Mouse (Mus musculus) heart, postnatal 0 days (tissue): ENCODE data around the gene Baiap2. TPM values are rescaled to one million over a fixed set of nuclear protein-coding genes. Genes with fewer than 3 reads are reported as not detected.

Experiments
- ATAC-seq: fragments of 200-750 bp; cut with Nextera tagmentation; 2 replicates; pipeline ENCODE4 v1.8.0; 2017; ENCODE audit warnings: low read depth, moderate number of reproducible peaks, moderate library complexity; ENCODE audit not compliant: insufficient read depth
- DNase-seq: peaks from one replicate; pipeline ENCODE4 v3.0.0-alpha.2; 2016; ENCODE audit warnings: low spot score
- H3K27ac ChIP-seq: fragments of 300-500 bp; sonication (generic); 2 replicates; pipeline ENCODE4 v1.5.1; 2014; ENCODE audit warnings: low read depth, mild to moderate bottlenecking
- H3K27me3 ChIP-seq: fragments of 300-500 bp; sonication (generic); 2 replicates; pipeline ENCODE4 v1.6.1; 2014; ENCODE audit warnings: low read length, mixed read lengths; ENCODE audit not compliant: control insufficient read depth, insufficient read depth
- H3K36me3 ChIP-seq: fragments of 300-500 bp; sonication (generic); replicated peaks from 2 replicates; pipeline ENCODE4 v1.6.1; 2014; ENCODE audit warnings: low read length, mixed read lengths; ENCODE audit not compliant: control insufficient read depth, insufficient read depth
- H3K4me1 ChIP-seq: fragments of 300-500 bp; sonication (generic); 2 replicates; pipeline ENCODE4 v1.6.1; 2014; ENCODE audit warnings: antibody characterized with exemption; ENCODE audit not compliant: control insufficient read depth, insufficient read depth
- H3K4me2 ChIP-seq: fragments of 300-500 bp; sonication (generic); 2 replicates; pipeline ENCODE4 v1.6.1; 2014; ENCODE audit warnings: low read depth, mild to moderate bottlenecking, low read length, moderate library complexity
- H3K4me3 ChIP-seq: fragments of 300-500 bp; sonication (generic); 2 replicates; pipeline ENCODE4 v1.5.1; 2014; ENCODE audit warnings: low read depth, low read length
- H3K9ac ChIP-seq: fragments of 300-500 bp; sonication (generic); replicated peaks from 2 replicates; pipeline ENCODE4 v1.6.1; 2014; ENCODE audit warnings: low read depth, low read length, mixed read lengths
- H3K9me3 ChIP-seq: fragments of 300-500 bp; sonication (generic); replicated peaks from 2 replicates; pipeline ENCODE4 v1.6.1; 2016; ENCODE audit warnings: low read length; ENCODE audit not compliant: control insufficient read depth
- CTCF ChIP-seq: IDR thresholded peaks from 2 replicates; pipeline ENCODE4 v1.5.1; 2016; ENCODE audit warnings: antibody characterized with exemption, control low read depth, low read depth
- EP300 ChIP-seq: IDR thresholded peaks from 2 replicates; pipeline ENCODE4 v1.6.1; 2016; ENCODE audit warnings: antibody characterized with exemption, low read depth
- WGBS: fragments of 180-500 bp; shearing (Covaris S2); extraction: QIAGEN DNeasy Blood & Tissue Kit; methylation state at CpG from one replicate; pipeline ENCODE4 v1.1.7; 2014; 5-methylcytosine and 5-hydroxymethylcytosine counted together
- polyA plus RNA-seq: library from polyadenylated mRNA; unstranded; fragments of >200 nt; fragmentation: Nextera tagmentation; extraction: Ambion mirVana; gene quantifications from 2 replicates; pipeline ENCODE4 v1.2.1, GENCODE M21; 2015
- total RNA-seq: library from RNA; depleted of rRNA; stranded (reverse); fragments of >200 nt; gene quantifications from 2 replicates; pipeline ENCODE4 v1.2.3, GENCODE M21; 2014; ENCODE audit warnings: low replicate concordance

Gene Baiap2
- total and polyA plus RNA-seq, 2 experiments from 2014 or later = 8.2 to 22.0 TPM

- no peak for ATAC-seq
These were observed 7.1 kb upstream of the Baiap2 start for GRCm38 (mm10) chr11:119935457-119935856.

GRCm38 (mm10) chr11:119936456-119936855 is 6.1 kb upstream of the Baiap2 start:
- H3K4me1 ChIP-seq = no peaks in the 10 kb centered on the region
- ATAC-seq = no peak
- no peaks in the 10 kb centered on the region for H3K36me3 ChIP-seq
- H3K27ac ChIP-seq = no peak overlapping the region
- no peak overlapping the region for H3K4me2 ChIP-seq
- H3K4me3 ChIP-seq = no peak overlapping the region
- H3K9ac ChIP-seq = no peak overlapping the region
- H3K9me3 ChIP-seq = no peaks in the 10 kb centered on the region
- WGBS = 82% methylated on average over 2 of the region's 2 CpGs
- DNase-seq = no peak
- H3K27me3 ChIP-seq = 0 out of 2 replicates have a peak, but pooled peaks cover 4% of the 10 kb centered on the region
- TF ChIP-seq CTCF (no peak), EP300 (no peak)

More at GRCm38 (mm10) chr11:119935457-119935856, 7.1 kb upstream of the Baiap2 start:
- H3K4me2 ChIP-seq = no peak overlapping the region
- 39% methylated on average over 6 of the region's 6 CpGs for WGBS
- H3K4me3 ChIP-seq = no peak overlapping the region
- no peaks in the 10 kb centered on the region for H3K36me3 ChIP-seq
- no peaks in the 10 kb centered on the region for H3K9me3 ChIP-seq
- no peak for DNase-seq
- peak; percentile 83 for TF ChIP-seq CTCF
- TF ChIP-seq EP300 = no peak
- no peak overlapping the region for H3K9ac ChIP-seq
- H3K27ac ChIP-seq = no peak overlapping the region
- 0 out of 2 replicates have a peak, but pooled peaks cover 4% of the 10 kb centered on the region for H3K27me3 ChIP-seq
- no peaks in the 10 kb centered on the region for H3K4me1 ChIP-seq

DNA sequence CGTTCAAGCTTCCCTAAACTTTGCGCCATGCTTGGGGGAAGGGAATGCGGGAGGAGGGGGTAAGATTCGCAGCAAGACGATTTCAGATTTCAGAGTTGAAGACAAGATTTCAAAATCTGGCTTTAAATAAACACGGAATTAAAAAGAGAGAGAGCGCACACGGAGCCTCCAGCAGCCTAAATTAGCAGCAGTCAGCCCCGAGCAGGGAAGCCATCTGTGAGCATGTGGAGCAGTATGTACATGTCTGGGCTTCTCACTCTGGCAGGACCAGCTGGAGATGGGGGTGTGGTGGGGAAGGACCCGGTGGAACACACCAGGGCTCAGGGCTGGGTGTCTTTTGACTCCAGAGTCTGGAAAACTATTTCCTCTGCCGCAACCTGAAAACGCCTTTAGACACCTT is 5.3 kb upstream of the Baiap2 start:
- Histone ChIP-seq H3K4me3 (no peak overlapping the region), H3K4me2 (no peak overlapping the region), H3K9ac (no peak overlapping the region), H3K9me3 (no peaks in the 10 kb centered on the region), H3K27ac (no peak overlapping the region), H3K27me3 (0 out of 2 replicates have a peak, but pooled peaks cover 4% of the 10 kb centered on the region), H3K36me3 (no peaks in the 10 kb centered on the region), H3K4me1 (no peaks in the 10 kb centered on the region)
- no peak for DNase-seq
- TF ChIP-seq EP300 (no peak), CTCF (no peak)
- ATAC-seq = no peak
- 50% methylated on average over 12 of the region's 12 CpGs for WGBS

GRCm38 (mm10) chr11:119937772-119938502 is 4.6 kb upstream of the Baiap2 start:
- TF ChIP-seq CTCF (no peak), EP300 (no peak)
- ATAC-seq = no peak
- Histone ChIP-seq H3K9ac (no peak overlapping the region), H3K36me3 (no peaks in the 10 kb centered on the region), H3K27me3 (0 out of 2 replicates have a peak, but pooled peaks cover 4% of the 10 kb centered on the region), H3K9me3 (no peaks in the 10 kb centered on the region), H3K4me1 (no peaks in the 10 kb centered on the region), H3K27ac (no peak overlapping the region), H3K4me3 (no peak overlapping the region), H3K4me2 (no peak overlapping the region)
- 64% methylated on average over 19 of the region's 19 CpGs for WGBS
- DNase-seq = no peak

- Histone ChIP-seq H3K9me3 (no peaks in the 10 kb centered on the region), H3K9ac (no peak overlapping the region), H3K4me2 (no peak overlapping the region), H3K4me1 (no peaks in the 10 kb centered on the region), H3K36me3 (no peaks in the 10 kb centered on the region), H3K27ac (no peak overlapping the region), H3K27me3 (0 out of 2 replicates have a peak, but pooled peaks cover 4% of the 10 kb centered on the region), H3K4me3 (no peak overlapping the region)
- TF ChIP-seq EP300 (no peak), CTCF (no peak)
- 79% methylated on average over 8 of the region's 8 CpGs for WGBS
- ATAC-seq = no peak
- no peak for DNase-seq
These were observed 3.4 kb upstream of the Baiap2 start for GRCm38 (mm10) chr11:119939073-119939710.
